Mouse (Mus musculus): ENCODE data around the gene Nr2f6. TPM values are rescaled to one million over a fixed set of nuclear protein-coding genes. Genes with fewer than 3 reads are reported as not detected.
A peak's percentile ranks its signal among the peaks of the same experiment; 100 is the strongest.

The Nr2f6 gene
- polyA plus RNA-seq, 1 experiment: 20.8 TPM

DNA sequence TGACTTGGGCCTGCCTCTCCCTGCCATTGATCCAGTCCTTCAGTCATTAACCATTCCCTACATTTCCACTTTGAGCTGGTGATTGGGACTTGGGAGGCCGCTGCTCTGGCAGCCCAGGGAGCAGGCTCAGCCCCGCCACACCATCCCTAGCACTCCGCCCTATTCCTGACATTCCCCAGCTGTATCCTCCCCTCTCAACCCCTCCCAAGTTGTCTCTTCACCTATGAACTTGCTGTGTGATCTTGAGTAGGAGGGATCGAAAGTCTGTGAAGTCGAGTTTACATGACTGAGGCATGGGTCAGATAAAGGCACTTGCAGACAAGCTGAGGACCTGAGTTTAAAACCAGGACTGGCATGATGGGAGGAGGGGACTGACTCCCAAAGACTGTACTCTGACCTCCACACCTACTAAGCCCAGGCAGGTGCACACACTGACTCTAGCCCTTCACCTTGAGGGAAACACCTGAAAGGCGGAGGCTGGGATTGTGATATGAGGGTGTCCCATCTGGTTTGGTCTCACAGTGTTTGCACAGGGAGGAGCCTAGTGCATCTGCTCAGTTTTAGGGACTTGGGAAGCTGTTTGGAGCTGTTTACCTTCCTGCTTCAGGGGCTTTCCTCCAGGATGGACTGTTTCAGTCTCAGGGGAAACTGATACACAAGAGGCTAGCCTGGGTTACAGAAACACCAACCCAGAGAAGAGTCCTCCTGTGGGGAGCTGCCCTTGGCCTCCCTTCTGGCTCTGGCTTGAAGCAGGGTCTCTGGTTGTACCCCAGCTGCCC, 21.5 kb upstream of the Nr2f6 start:
- Histone ChIP-seq H3K4me1 (peaks cover 51% of the 10 kb centered on the region), H3K36me3 (replicated peaks; ENCODE audit: low read length) (peaks cover 61% of the 10 kb centered on the region), H3K4me3 (replicated peaks) (no peak overlapping the region), H3K27me3 (replicated peaks) (no peaks in the 10 kb centered on the region), H3K9me3 (no peaks in the 10 kb centered on the region)
- no peak for TF ChIP-seq FLI1 (IDR thresholded peaks at IDR 0.05; ENCODE audit: low read length)
- no peak for TF ChIP-seq GATA1 (IDR thresholded peaks at IDR 0.05; ENCODE audit: borderline replicate concordance, low read length)

DNA sequence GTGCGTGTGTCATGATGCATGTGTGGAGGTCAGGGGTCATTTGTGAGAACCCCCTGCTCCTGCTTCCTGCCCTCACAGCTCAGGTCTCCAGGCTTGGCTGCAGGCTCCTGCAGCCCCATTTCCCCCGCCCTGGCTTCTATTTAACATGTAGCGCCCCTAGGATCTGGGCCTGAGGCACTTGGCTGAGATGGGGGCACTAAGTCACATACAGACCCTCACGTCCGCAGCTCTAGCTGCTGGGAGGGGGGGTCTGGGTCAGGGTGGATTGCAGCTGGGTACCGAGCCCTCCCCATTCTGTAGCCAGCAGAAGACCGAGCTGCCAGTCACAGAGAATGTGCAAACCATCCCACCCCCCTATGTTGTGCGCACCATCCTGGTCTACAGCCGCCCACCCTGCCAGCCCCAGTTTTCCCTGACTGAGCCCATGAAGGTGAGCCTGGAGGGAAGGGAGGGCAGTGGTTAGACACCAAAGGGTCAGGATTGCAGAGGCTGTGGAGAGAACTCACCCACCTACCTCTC, 20.7 kb upstream of the Nr2f6 start:
- H3K4me3 ChIP-seq (replicated peaks): no peak overlapping the region
- no peak for TF ChIP-seq GATA1 (IDR thresholded peaks at IDR 0.05; ENCODE audit: borderline replicate concordance, low read length)
- TF ChIP-seq FLI1 (IDR thresholded peaks at IDR 0.05; ENCODE audit: low read length): no peak
- no peaks in the 10 kb centered on the region for H3K27me3 ChIP-seq (replicated peaks)
- H3K9me3 ChIP-seq: no peaks in the 10 kb centered on the region
- H3K36me3 ChIP-seq (replicated peaks; ENCODE audit: low read length): peaks cover 60% of the 10 kb centered on the region
- peaks cover 52% of the 10 kb centered on the region for H3K4me1 ChIP-seq

DNA sequence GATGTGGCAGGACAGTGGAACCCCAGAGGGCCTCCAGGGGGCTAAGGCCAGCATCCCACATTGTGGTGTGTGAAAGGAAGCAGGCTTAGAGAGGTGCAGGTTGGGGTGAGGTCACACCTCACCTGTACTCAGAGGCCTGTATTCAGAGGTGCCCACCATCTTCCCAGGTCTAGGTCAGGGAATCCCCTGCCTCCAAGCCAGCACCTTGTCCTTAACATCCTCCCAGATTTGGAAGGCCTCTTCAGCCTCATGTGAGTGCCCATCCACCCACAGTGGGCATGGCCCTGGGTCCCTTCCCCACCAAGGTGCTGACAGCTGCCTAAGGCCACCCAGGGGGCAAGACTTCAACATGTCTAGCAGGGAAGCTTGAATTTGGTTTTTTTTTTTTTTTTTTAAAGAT, 19.7 kb upstream of the Nr2f6 start:
- Histone ChIP-seq H3K27me3 (replicated peaks) (no peaks in the 10 kb centered on the region), H3K4me1 (peaks cover 49% of the 10 kb centered on the region), H3K4me3 (replicated peaks) (no peak overlapping the region), H3K9me3 (no peaks in the 10 kb centered on the region), H3K36me3 (replicated peaks; ENCODE audit: low read length) (peaks cover 56% of the 10 kb centered on the region)
- TF ChIP-seq FLI1 (IDR thresholded peaks at IDR 0.05; ENCODE audit: low read length): no peak
- no peak for TF ChIP-seq GATA1 (IDR thresholded peaks at IDR 0.05; ENCODE audit: borderline replicate concordance, low read length)

DNA sequence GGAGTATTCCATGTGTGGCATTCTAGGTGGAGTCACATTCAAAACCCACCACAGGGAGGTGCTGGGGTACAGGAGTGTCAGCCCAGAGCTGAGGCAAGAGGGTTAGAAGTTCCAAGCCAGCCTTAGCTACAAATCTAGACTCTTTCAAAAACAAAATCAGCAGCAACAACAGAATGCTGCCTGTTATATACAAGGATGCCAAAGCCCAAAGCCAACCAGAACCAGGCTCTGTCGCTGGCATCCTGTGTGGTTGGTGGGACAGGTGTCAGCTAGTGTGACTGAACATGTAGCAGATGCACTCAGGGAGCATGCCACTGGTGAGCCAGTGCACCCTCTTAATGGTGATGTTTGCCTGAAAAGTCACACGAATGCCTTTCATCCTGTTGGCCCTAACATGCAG, 19.1 kb upstream of the Nr2f6 start:
- Histone ChIP-seq H3K36me3 (replicated peaks; ENCODE audit: low read length) (peaks cover 56% of the 10 kb centered on the region), H3K4me3 (replicated peaks) (no peak overlapping the region), H3K9me3 (no peaks in the 10 kb centered on the region), H3K27me3 (replicated peaks) (no peaks in the 10 kb centered on the region), H3K4me1 (peaks cover 49% of the 10 kb centered on the region)
- TF ChIP-seq FLI1 (IDR thresholded peaks at IDR 0.05; ENCODE audit: low read length): no peak
- TF ChIP-seq GATA1 (IDR thresholded peaks at IDR 0.05; ENCODE audit: borderline replicate concordance, low read length): no peak

DNA sequence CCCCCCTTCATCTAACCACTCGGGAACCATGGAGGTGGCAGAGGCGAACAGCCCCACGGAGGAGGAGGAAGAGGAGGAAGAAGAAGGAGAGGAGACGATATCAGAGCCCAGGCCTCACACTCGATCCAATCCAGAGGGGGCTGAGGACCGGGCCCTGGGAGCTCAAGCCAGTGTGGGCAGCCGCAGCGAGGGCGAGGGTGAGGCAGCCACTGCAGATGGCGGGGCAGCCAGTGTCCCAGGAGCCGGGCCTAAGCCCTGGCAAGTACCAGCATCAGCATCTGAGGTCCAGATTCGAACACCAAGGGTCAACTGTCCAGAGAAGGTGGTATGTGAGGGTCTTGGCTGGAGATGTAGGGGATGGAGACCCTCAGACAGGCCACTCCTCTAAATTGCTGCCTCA, 15.9 kb upstream of the Nr2f6 start:
- Histone ChIP-seq H3K27me3 (replicated peaks) (peaks cover 6% of the 10 kb centered on the region), H3K36me3 (replicated peaks; ENCODE audit: low read length) (peaks cover 37% of the 10 kb centered on the region), H3K9me3 (peaks cover 5% of the 10 kb centered on the region; the same call in 1 of the 2 replicates), H3K4me3 (replicated peaks) (peak overlapping the region; percentile 97), H3K4me1 (peaks cover 40% of the 10 kb centered on the region)
- TF ChIP-seq FLI1 (IDR thresholded peaks at IDR 0.05; ENCODE audit: low read length) (no peak), GATA1 (IDR thresholded peaks at IDR 0.05; ENCODE audit: borderline replicate concordance, low read length) (no peak)

DNA sequence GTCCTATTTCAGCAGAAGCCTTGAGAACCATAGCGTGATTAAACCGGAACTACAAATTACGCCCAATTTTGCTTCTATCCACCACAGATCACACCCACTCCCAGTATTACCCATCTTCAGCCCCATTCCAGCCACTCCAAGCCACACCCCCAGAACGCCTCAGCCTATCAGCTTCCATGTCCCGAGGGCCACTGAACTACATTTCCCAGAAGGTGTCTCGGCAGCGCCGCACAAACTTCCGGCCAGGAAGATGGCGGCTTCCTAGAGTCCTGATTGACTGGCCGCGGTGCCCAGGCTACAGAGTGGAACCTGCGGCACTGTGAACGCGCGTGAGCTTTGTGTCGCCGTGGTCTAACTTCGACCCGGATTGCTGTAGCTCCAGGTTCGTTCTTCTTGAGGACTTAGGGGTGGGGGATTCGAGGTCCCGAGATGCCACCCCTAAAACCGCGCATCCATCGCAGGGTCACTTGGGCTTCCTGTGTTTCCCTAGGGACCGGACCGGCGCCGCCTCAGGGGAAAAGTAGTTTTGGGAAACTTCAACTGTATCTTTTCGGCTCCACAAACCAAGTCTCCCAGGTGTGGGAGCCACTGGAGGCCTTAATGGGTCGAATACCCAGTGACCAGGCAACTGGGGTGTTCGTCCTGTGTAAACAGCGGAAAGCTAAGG, 15.0 kb upstream of the Nr2f6 start, which contains the start of gene Babam1:
TSS of gene Babam1 (plus strand) at position 223 of the 667 bp plus-strand sequence.
- H3K4me3 ChIP-seq (replicated peaks): peak within 1 kb of the TSS; percentile 97
- peaks cover 5% of the 10 kb centered on the region; the same call in 1 of the 2 replicates for H3K9me3 ChIP-seq
- H3K4me1 ChIP-seq: peaks cover 40% of the 10 kb centered on the region
- H3K27me3 ChIP-seq (replicated peaks): peaks cover 6% of the 10 kb centered on the region
- TF ChIP-seq FLI1 (IDR thresholded peaks at IDR 0.05; ENCODE audit: low read length) (0 out of 2 replicates have a peak, but pooled peaks have one; percentile 8), GATA1 (IDR thresholded peaks at IDR 0.05; ENCODE audit: borderline replicate concordance, low read length) (no peak)
- peaks cover 33% of the 10 kb centered on the region for H3K36me3 ChIP-seq (replicated peaks; ENCODE audit: low read length)

- H3K36me3 ChIP-seq (replicated peaks; ENCODE audit: low read length): peaks cover 25% of the 10 kb centered on the region
- peaks cover 8% of the 10 kb centered on the region for H3K27me3 ChIP-seq (replicated peaks)
- TF ChIP-seq FLI1 (IDR thresholded peaks at IDR 0.05; ENCODE audit: low read length) (no peak), GATA1 (IDR thresholded peaks at IDR 0.05; ENCODE audit: borderline replicate concordance, low read length) (no peak)
- H3K4me1 ChIP-seq: peaks cover 40% of the 10 kb centered on the region
- peak within 1 kb of the TSS; percentile 97 for H3K4me3 ChIP-seq (replicated peaks)
- H3K9me3 ChIP-seq: peaks cover 5% of the 10 kb centered on the region; the same call in 1 of the 2 replicates
Observed at GRCm38 (mm10) chr8:71395629-71396028, 13.9 kb upstream of the Nr2f6 start, which contains the start of gene Ushbp1. Ushbp1 (minus strand) TSS chr8:71395802.

DNA sequence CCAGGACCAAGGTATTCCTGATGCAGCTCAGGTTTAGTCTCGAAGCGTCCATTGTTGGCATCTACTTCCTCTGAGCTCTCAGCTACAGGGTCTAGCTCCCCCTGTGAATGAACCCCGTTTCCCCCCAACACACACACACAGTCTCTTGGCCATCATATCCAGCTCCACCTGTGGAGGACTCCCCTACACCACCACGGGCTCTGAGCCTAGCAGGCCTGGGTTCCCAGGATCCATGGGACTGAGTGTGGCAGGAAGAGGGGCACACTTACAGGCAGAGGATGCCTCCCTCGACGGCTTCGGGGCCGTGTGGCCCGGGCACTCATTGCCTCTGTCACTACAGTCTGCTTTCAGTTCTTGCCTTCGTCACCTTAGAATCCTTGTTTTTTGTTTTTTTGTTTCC, 13.3 kb upstream of the Nr2f6 start:
- TF ChIP-seq FLI1 (IDR thresholded peaks at IDR 0.05; ENCODE audit: low read length) (no peak), GATA1 (IDR thresholded peaks at IDR 0.05; ENCODE audit: borderline replicate concordance, low read length) (no peak)
- H3K4me3 ChIP-seq (replicated peaks): no peak overlapping the region
- H3K4me1 ChIP-seq: peaks cover 40% of the 10 kb centered on the region
- H3K9me3 ChIP-seq: peaks cover 5% of the 10 kb centered on the region; the same call in 1 of the 2 replicates
- peaks cover 11% of the 10 kb centered on the region for H3K27me3 ChIP-seq (replicated peaks)
- H3K36me3 ChIP-seq (replicated peaks; ENCODE audit: low read length): peaks cover 21% of the 10 kb centered on the region

GRCm38 (mm10) chr8:71394481-71394880, 12.7 kb upstream of the Nr2f6 start:
- peaks cover 13% of the 10 kb centered on the region for H3K27me3 ChIP-seq (replicated peaks)
- peaks cover 40% of the 10 kb centered on the region for H3K4me1 ChIP-seq
- H3K36me3 ChIP-seq (replicated peaks; ENCODE audit: low read length): peaks cover 15% of the 10 kb centered on the region
- no peak for TF ChIP-seq FLI1 (IDR thresholded peaks at IDR 0.05; ENCODE audit: low read length)
- TF ChIP-seq GATA1 (IDR thresholded peaks at IDR 0.05; ENCODE audit: borderline replicate concordance, low read length): no peak
- H3K9me3 ChIP-seq: peaks cover 5% of the 10 kb centered on the region; the same call in 1 of the 2 replicates
- H3K4me3 ChIP-seq (replicated peaks): no peak overlapping the region

Data from megakaryocyte, embryonic 14.5 days (primary cell).